ENCODE assay signal across 8 mouse cellular contexts in the genomic region with DNA sequence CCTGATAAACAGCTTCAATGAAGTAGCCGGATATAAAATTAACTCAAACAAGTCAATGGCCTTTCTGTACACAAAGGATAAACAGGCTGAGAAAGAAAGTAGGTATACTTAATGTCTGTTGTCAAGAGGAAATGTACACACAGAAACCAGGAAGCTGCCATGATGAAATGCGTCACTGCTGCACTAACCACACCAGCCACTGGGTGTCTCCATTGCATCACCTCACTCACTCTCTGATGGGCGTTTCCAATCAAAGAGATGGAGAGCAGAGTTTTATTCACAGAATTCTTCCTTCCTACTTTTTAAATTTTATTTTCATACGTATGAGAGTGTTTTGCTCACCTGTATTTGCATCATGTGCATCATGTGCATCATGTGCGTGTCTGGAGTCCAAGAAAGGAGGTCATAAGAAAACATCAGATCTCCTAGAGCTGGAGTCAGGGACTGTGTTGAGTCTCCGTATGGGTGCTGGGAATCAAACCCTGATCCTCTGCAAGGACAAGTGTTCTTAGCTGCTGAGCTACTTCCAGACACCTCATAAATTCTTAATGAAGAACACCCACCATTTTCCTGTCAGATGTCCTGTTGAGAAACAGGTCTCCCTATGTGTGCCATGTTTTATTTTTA. TPM values are rescaled to one million over a fixed set of nuclear protein-coding genes. Genes with fewer than 3 reads are reported as not detected.
DNase-seq lines count a peak whose midpoint lies in the region; ATAC-seq and TF ChIP-seq lines count a peak whose summit lies in the region.

No protein-coding gene starts in this region.

- ATAC-seq in liver, embryonic 12.5 days = 0 out of 2 replicates have a peak, but pooled peaks have one; percentile 54

- no peak overlapping the region for H3K27ac ChIP-seq in liver, embryonic 12.5 days
- H3K27ac ChIP-seq in thymus, adult 2 months (ENCODE audit: control insufficient read depth, insufficient read depth, low read length) = no peak overlapping the region

- H3K36me3 ChIP-seq in liver, embryonic 12.5 days = no peaks in the 10 kb centered on the region
- H3K36me3 ChIP-seq in thymus, adult 2 months (ENCODE audit: control insufficient read depth, insufficient read depth, low read length) = no peaks in the 10 kb centered on the region

- no peaks in the 10 kb centered on the region for H3K4me1 ChIP-seq in liver, embryonic 12.5 days
- no peaks in the 10 kb centered on the region for H3K4me1 ChIP-seq in thymus, adult 2 months (replicated peaks; ENCODE audit: control insufficient read depth, insufficient read depth, low read length)

- H3K9me3 ChIP-seq in liver, embryonic 12.5 days (replicated peaks) = no peaks in the 10 kb centered on the region

- TF ChIP-seq CTCF in thymus, adult 2 months (IDR thresholded peaks at IDR 0.05; ENCODE audit: borderline replicate concordance, control insufficient read depth, extremely low read depth, insufficient read depth, low read length, poor library complexity) = no peak

- H3K4me3 ChIP-seq in liver, embryonic 12.5 days = no peak overlapping the region
- no peak overlapping the region for H3K4me3 ChIP-seq in thymus, adult 2 months (ENCODE audit: control insufficient read depth, insufficient read depth, low read length)

- H3K4me2 ChIP-seq in liver, embryonic 12.5 days = no peak overlapping the region

- DNase-seq in CD4-positive, CD25-positive, alpha-beta regulatory T cell, adult 2 months (ENCODE audit: low read depth, low spot score) = peak; percentile 95
- DNase-seq in adrenal gland, adult 2 months = peak; percentile 69
- DNase-seq in embryo, embryonic 10.5 days (ENCODE audit: low spot score) = peak; percentile 85
- peak; percentile 33 to 56 for DNase-seq in gastrocnemius, postnatal 4 days (ENCODE audit: low spot score in 2 of 2)
- peak; percentile 84 for DNase-seq in kidney, postnatal 14 days
- peak; percentile 76 to 85 for DNase-seq in natural killer cell, adult 2 months (ENCODE audit: low spot score in 2 of 2)
- DNase-seq in thymus, adult 2 months = peak; percentile 86

- no peaks in the 10 kb centered on the region for H3K27me3 ChIP-seq in liver, embryonic 12.5 days (replicated peaks)
- H3K27me3 ChIP-seq in thymus, adult 2 months (ENCODE audit: control insufficient read depth, insufficient read depth, low read length) = no peaks in the 10 kb centered on the region

- TF ChIP-seq POLR2A in thymus, adult 2 months (IDR thresholded peaks at IDR 0.05; ENCODE audit: control insufficient read depth, extremely low read depth, insufficient read depth, low read length, poor library complexity) = no peak

- 26% methylated on average over 6 of the region's 6 CpGs for WGBS in liver, embryonic 12.5 days (ENCODE audit: insufficient replicate concordance)
- 31% methylated on average over 6 of the region's 6 CpGs for WGBS in thymus, adult 2 months

- H3K9ac ChIP-seq in liver, embryonic 12.5 days = no peak overlapping the region

RNA-seq across cellular contexts. Expression of gene Herpud2, which starts 16.0 kb away (rescaled TPM):
- 10 to 100 TPM; 46.3 to 51.0 TPM for total RNA-seq in adrenal gland, adult 2 months (2021)
- polyA plus RNA-seq in adrenal gland, adult 2 months (2012; rRNA removed) = 98.1 and 98.8 TPM in 2 replicates
- total RNA-seq in gastrocnemius, postnatal 4 days (2021) = 10 to 100 TPM; 45.8 to 49.3 TPM
- 24.7 and 24.9 TPM in 2 replicates for polyA plus RNA-seq in liver, embryonic 12.5 days (2016; fragmentation: Nextera tagmentation; extraction: Ambion mirVana)
- 47.2 and 68.7 TPM in 2 replicates for polyA plus RNA-seq in thymus, adult 2 months (2012; rRNA removed)

Comparison
In these comparisons a context has a peak if more than half of its experiments do, and no peak if none do; other contexts are left out.
1. DNase-seq: peak in every context shown above with its lines; median percentile 95 in CD4-positive, CD25-positive, alpha-beta regulatory T cell, adult 2 months; 86 in thymus, adult 2 months; 85 in embryo, embryonic 10.5 days; 84 in kidney, postnatal 14 days; 80 in natural killer cell, adult 2 months; 69 in adrenal gland, adult 2 months; 44 in gastrocnemius, postnatal 4 days.